Mouse (Mus musculus): ENCODE results near the gene Eif2d. TPM values are rescaled to one million over a fixed set of nuclear protein-coding genes. Genes with fewer than 3 reads are reported as not detected.
"Not testable (repeated sequence)": the region's sequence is repeated elsewhere in the genome, so short reads cannot be mapped to it uniquely, and the experiment has no call there.

Eif2d gene
- total RNA-seq, 2 experiments from 2014 or later = 25.3 to 27.2 TPM

DNA sequence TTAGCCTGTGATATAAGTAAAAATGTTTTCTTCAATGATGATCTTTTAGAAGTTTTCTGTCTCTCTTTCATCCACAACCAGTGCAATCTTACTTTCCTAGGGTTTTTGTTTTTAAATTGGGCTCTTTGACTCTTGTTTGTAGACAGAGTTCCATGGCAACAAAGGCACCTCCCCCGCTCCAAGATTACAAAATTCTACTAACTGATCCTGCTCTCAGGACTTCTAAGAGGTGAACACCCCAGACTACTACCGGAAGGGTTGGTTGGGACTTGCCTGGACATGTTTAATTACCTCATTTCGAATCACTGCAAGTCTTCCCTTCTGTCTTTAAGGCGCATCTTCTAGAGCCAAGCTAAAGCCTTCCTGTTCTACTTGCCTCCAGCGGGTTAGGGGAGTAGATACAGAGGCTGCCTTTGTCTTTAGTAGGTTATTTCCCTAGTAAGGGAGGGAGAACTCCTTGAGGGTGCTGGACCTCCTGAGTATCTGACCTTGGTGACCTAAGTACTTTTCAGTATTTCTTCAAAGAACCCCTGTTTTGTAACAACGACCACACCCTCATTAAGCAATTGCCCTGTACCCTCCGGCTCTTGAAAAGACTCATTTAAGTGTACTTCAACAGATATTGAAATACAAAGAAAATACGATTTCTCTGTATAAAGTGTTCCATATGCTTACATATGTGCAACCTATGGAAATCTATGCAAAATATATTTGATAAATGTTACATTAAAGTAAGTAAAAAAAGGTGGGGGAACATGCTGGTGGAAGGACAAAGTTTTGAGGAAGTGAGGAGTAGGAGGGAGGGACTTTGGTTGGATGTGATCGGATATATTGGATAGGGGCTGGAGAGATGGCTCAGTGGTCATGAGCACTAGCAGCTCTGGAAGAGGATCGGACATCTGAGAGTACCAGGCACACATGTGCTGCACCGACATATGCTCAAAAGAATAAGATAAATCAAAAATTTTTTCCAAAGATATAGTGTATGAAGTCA is 13.6 kb upstream of the Eif2d start:
- DNase-seq (ENCODE audit: low spot score in 2 of 2) = no peak

DNA sequence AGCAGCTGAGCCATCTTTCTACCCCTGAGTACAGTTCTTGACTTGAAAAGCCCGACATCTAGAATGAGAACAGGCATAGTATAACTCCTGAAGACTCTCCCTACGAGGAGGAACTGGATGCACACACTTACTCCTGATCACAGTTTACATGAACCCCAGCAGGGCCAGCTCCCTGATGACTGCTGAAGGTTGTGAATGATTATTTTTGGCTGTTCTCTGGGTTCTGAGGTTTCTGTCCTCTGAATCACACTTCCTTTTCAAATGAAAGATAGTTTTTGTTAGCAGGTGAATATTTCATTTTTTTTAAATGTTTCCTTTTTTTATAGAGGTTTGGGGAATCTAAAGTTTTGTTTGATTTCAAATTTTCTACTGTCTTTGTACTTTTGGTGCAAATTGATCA is 11.5 kb upstream of the Eif2d start:
- no peak for DNase-seq (ENCODE audit: low spot score in 2 of 2)

DNA sequence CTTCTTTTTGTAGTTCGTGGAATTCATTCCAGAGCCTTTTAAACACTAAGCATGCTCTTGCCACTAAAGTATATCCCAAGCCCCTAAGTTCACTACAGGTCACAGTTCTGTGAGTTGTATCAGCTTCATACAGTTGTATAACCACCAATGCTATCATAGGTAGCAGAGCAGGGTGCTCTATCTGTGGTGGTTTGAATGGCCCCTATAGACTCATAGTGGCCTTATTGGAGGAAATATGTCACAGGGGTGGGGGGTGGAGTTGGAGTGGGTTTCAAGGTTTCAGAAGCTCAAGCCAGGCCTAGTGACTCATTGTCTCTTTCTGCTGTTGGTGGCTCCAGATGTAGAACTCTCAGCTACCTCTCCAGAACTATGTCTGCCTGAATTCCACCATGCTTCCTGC is 10.5 kb upstream of the Eif2d start:
- no peak for DNase-seq (ENCODE audit: low spot score in 2 of 2)

DNA sequence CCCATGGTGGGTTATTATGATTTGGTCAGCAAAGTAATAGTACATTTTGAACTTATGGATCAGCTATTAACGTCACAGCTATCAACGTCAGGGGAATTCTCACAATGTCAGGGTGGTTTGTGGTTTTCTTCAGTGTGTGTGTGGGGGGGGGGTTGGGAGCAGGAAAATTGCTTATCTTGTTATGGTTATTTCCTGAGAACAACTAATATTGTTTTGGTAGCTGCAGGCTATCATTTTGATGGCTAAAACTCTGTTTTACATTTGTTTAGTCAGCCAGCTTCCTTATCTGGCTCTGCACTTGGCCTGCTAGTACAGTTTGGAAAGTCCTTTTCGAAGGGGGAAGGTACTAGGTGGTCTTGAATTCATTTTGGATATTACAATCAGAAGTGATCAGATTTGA is 7.8 kb upstream of the Eif2d start:
- not testable (repeated sequence) for DNase-seq (ENCODE audit: low spot score in 2 of 2)

DNA sequence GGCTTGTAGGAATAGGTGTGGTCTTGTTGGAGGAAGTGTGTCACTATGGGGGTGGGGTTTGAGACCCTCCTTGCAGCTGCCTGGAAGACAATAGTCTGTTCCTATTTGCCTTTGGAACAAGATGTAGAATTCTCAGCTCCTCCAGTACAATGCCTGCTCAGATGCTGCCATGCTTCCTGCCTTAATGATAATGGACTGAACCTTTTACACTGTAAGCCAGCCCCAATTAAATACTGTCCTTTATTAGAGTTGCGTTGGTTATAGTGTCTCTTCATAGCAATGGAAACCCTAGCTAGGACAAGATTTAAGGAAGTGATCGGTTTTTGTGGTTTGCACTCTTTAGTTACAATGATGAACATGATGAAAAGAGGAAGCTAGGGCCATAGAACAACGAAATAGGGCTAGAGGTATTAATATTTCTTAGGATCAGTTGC is 6.8 kb upstream of the Eif2d start:
- DNase-seq (ENCODE audit: low spot score in 2 of 2) = no peak

DNA sequence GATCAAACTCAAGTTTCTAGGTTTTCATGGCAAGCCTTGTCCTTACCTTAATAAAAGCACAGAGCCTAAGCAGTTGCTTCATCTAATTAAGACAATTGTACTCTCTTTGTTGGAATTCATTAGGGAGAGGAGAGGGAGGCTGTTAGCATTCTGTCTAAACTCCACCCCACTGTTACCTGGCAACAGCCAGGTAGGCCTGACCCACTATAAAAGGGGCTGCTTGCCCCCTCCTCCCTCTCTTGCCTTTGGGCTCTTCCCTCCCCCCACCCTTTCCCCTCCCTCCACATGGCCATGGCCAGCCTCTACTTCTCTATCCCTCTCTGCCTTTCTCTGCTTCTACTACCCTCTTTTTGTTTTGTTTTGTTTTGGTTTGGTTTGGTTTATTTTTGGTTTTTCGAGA is 3.5 kb upstream of the Eif2d start:
- no peak for DNase-seq (ENCODE audit: low spot score in 2 of 2)

GRCm38 (mm10) chr1:131155456-131155855 is 2.5 kb downstream of the Eif2d start:
- DNase-seq (ENCODE audit: low spot score in 2 of 2) = no peak

DNA sequence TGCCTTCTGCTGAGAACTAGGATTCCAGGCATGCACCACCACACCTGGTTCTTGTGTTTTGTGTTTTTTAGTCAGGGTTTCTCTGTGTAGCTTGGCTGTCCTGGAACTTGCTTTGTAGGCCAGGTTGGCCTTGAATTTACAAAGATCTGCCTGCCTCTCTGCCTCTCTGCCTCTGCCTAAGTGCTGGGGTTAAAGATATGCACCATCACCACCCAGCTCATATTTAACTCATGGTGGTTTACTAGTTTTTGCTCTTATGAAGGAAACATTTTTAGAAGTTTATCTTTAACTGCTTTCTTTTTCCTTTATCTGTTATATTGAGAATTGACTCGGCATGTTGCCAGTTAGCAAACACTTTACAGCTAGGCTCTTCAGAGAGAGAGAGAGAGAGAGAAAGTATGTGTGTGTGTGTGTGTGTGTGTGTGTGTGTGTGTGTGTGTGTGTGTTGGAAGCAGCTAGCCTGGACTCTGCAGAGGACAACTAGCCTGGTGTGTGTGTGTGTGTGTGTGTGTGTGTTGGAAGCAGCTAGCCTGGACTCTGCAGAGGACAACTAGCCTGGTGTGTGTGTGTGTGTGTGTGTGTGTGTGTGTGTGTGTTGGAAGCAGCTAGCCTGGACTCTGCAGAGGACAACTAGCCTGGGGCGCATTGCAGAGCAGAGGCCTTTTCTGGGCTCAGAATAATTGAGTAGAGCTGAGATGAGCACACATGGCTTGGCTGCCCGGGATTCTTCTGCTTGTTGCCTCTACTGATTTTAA is 6.8 kb downstream of the Eif2d start:
- not testable (repeated sequence) for DNase-seq (ENCODE audit: low spot score in 2 of 2)

GRCm38 (mm10) chr1:131161091-131161490 is 8.1 kb downstream of the Eif2d start:
- DNase-seq (ENCODE audit: low spot score in 2 of 2) = no peak

GRCm38 (mm10) chr1:131164427-131164826 is 11.4 kb downstream of the Eif2d start:
- no peak for DNase-seq (ENCODE audit: low spot score in 2 of 2)

DNA sequence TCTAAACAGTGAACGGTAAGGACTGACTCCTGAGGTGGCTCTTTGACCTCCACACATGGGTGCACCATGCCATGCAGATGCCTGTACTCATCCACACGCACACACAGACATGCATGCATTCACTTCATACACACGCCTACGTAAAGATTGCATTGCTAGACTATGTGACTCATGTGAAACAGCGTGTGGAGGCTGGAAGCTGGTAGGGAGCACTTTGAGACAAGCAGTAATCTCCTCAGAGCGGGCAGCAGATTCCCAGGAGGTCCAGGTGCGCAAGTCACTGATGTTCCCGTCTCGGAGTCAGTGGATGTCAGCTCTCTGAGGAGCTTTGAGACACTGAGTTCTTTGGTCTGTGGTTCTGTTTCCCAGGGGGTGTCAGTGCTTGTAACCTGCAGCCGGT is 14.6 kb downstream of the Eif2d start:
- DNase-seq (ENCODE audit: low spot score in 2 of 2) = no peak

GRCm38 (mm10) chr1:131173001-131173400 is 20.0 kb downstream of the Eif2d start:
- DNase-seq (ENCODE audit: low spot score in 2 of 2) = no peak

DNA sequence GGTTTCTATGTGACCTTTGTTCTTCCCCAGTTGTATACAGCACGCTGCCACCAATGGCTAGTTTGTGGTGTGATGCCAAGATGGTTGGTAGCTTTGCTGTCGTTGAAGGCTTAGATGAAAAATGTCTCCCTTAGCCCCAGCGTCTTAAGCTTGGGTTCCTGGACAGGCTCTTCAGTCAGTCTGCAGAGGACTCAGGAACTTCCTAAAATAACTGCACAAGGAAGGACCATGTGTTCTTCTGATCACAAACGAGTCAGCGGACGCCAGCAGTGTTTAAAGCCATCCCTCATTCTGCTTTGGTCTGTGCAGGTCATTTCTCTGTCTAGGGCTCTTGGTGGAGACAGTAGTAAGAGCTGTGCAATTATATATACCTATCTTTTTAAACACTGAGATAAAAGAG is 20.8 kb downstream of the Eif2d start:
- DNase-seq (ENCODE audit: low spot score in 2 of 2) = no peak

- no peak for DNase-seq (ENCODE audit: low spot score in 2 of 2)
These were observed 21.4 kb downstream of the Eif2d start for GRCm38 (mm10) chr1:131174299-131174861.

GRCm38 (mm10) chr1:131175189-131175588 is 22.2 kb downstream of the Eif2d start:
- no peak for DNase-seq (ENCODE audit: low spot score in 2 of 2)

GRCm38 (mm10) chr1:131175819-131176218 is 22.8 kb downstream of the Eif2d start:
- DNase-seq (ENCODE audit: low spot score in 2 of 2) = no peak

- DNase-seq (ENCODE audit: low spot score in 2 of 2) = no peak
These were observed 24.3 kb downstream of the Eif2d start for GRCm38 (mm10) chr1:131177249-131177648.

DNA sequence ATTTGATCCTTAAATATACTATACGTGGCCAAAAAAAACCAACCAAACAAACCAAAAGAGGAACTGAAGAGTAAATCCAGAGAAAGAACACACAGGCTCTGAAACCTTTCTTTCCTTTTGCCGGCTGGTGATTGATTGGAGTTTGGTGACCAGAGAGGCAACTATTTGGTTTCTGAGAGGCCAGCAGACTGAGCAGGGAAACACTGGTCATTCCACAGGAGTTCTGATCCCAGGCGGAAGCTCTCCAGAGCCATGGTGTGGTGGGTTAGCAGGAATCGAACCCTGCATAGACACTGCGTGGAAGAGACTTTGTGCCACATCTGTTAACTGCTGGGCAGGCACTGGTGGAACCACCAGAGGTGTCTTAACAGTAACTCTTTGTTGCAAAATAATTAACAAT is 25.1 kb downstream of the Eif2d start:
- no peak for DNase-seq (ENCODE audit: low spot score in 2 of 2)

DNA sequence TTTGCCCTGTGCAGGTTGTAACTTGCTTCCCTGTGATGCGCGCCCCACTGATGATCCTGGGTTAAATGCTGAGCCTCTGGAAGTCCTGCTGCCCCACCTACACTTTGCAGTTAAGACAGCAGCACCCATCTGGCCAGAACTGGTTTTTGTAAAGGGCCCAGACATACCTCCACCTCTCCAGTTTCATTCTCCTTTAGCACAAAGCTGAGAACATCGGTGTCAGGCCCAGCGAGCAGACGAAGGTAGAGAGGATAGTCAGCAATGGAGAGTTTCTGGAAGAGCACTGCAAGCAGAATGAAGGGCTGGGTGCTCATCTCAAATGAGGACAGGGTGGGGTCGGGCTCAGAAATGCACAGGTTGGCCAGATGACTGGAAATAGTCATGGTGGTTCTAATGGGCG is 27.4 kb downstream of the Eif2d start:
- DNase-seq (ENCODE audit: low spot score in 2 of 2) = no peak

DNA sequence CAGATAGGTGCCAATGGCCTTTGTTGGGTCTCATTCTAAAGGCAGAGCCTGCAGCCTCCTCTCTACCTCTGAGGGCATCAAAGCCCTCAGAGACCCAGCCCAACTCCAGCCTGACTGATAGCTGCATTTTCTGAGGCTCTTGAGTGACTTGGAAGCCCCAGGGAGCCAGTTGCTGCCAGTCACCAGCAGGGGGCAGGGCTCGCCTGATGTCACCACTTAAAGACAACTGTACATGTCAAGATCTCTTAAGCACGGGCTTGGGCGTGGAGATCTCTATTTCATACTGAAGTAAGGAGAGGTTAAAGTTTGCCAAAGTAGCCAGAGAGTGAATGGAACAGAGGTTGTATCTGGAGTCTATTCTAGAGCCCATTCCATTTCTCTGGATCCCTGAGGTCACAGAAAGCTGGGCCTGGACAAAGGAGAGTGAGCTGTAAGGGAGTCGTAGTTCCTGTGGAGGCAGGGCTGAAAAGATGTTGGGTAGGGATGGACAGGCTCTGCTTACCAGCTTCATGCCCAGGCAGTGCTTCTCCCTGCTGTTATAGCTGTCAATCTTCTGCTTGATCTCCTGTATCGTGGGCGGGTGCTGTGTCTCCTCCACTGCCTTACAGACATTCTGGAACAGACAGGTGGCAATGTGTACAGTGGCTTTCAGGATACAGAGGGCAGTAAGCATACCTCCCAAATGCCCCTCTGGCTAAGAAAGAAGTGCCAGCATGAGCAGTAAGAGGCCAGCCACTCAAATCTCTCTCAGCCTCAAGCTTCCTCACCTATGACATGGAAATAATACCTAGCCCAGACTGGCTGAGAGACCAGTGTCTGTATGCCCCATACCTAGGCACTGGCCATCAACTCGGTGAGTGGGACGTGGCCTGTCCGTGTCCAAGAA is 28.9 kb downstream of the Eif2d start:
- peak; percentile 52 to 84 for DNase-seq (ENCODE audit: low spot score in 2 of 2)

DNA sequence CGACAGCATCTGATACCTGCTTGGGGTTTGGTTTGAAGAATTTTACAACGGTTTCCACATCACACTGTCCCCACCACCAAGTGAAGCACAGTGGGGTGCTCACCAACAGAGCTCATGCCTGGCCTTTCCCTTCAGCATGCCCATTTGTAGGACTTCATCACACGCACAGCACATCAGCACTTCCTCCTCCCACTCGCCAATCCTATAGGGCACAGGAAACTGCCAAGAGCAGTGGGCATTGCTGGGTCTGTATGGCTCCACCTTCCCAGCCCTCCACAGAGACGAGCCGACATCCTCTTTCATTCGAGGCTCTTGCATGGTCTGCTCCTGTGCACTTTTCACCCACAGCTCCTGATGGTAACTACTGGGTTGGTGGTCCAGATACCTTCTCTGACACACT is 30.2 kb downstream of the Eif2d start:
- no peak for DNase-seq (ENCODE audit: low spot score in 2 of 2)
